Mouse (Mus musculus) myocyte (in vitro differentiated cells): Measurements from ENCODE around the gene Rnls.

Source experiments
- MYOD1 ChIP-seq, 3 experiments: IDR thresholded peaks; one replicate each; pipeline ENCODE4 v1.6.1; 2011; ENCODE audit warnings: control low read depth in 2 of 3, low read depth in 2 of 3, mild to moderate bottlenecking in 2 of 3, moderate library complexity in 1 of 3; ENCODE audit not compliant: insufficient read length in 2 of 3, control insufficient read depth in 1 of 3
- POLR2A ChIP-seq: IDR thresholded peaks from one replicate; pipeline ENCODE4 v1.6.1; 2011; ENCODE audit warnings: low read depth, mild to moderate bottlenecking, control low read depth, moderate library complexity; ENCODE audit not compliant: insufficient read length
- TCF12 ChIP-seq: IDR thresholded peaks from one replicate; pipeline ENCODE4 v1.6.1; 2011; ENCODE audit warnings: mild to moderate bottlenecking, control low read depth; ENCODE audit not compliant: poor library complexity, insufficient read depth, severe bottlenecking

DNA sequence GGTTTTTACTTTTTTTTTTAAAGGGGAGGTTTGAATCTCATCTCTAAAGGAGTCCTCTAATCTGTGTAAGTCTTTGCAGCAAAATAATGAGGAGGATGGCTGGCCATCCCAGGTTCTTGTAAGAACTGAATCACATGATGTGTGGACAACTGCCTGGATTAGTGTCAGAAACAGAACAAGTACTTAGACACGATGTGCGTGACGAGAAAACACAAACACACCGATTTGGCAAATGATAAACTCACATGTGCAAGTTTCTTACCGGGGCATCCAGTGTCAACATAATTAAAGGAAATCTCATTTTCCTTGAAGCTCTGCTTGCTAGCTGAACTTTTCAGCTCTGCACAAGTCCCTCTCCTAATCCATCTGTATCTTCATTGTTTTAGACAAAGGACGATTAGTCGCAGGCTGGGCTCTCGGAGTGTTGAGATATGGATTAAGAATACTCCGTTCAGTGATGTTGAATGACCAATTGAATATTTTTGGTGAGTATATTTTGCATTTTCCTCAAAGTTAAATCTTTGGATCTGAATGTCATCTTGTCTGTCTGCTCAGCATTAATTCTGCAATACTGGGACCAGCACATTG lies 292.8 kb downstream of the Rnls start:
- TF ChIP-seq POLR2A (no peak), MYOD1 (IDR thresholded peaks at IDR 0.05; ENCODE audit: control insufficient read depth in 1 of 3, insufficient read length in 2 of 3, low read depth in 2 of 3) (no peak), TCF12 (no peak)
